Mouse (Mus musculus): ENCODE data around the gene Tmod1. TPM values are rescaled to one million over a fixed set of nuclear protein-coding genes. Genes with fewer than 3 reads are reported as not detected.

Tmod1 gene
- polyA plus RNA-seq, 2 experiments from 2014 or later = 2.0 to 4.2 TPM

- no peak for ATAC-seq
Observed at GRCm38 (mm10) chr4:46131791-46132190, 93.1 kb downstream of the Tmod1 start.

DNA sequence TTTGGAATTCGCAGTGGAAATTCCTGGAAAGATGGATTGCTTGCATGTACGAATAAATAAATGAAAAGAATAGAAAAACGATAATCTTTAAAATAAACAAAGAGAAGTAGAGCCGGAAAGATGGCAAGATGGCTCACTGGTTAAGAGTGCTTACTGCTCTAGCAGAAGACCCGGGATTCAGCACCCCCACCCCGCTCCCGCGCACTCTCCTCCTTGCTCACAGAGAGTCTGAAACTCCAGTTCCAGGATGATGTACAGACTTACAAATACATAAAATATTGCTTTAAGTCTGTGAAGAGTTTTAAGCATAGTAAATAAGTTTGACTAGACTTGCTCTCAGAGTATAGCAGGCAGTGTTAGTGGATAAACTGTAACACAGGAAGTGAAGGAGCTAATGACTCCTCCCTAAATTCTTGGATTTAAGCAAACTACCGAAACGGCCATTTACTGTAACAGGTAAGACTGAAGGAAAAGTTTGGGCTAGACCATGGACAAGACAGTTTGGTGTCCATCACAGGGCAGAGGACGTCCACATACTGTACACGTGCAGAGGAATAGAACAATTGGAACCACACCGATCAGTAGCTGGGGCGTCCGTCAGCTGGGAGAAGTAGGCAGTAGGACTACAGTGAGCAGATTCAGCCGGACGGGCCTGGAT is 99.0 kb downstream of the Tmod1 start:
- peak; percentile 48 for ATAC-seq

GRCm38 (mm10) chr4:46138287-46139222 is 99.8 kb downstream of the Tmod1 start, which contains the start of the genes Ncbp1 and Tstd2:
TSS of gene Ncbp1 (plus strand) at chr4:46138613.
TSS of gene Tstd2 (minus strand) at chr4:46138694.
- peak; percentile 88 for ATAC-seq

GRCm38 (mm10) chr4:46144323-46144722 is 105.6 kb downstream of the Tmod1 start:
- peak; percentile 42 for ATAC-seq

DNA sequence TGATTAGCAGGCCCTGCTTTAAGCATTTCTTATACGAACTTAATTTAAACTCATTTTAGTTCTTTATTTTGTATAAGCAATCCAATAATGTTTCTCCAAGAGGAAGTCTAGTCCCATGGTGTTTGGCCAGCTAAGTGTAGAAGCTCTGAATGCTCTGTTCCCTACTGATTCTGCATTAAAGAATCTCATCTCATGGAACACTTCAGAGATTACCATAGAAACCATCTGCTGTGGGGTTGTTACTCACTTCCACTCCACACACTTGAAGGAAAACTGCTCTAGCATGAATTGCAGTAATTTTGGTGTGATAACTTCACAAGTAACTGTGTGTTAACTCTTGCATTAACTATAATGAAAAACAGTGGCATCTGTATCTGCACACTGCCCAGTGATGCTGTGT is 108.1 kb downstream of the Tmod1 start:
- ATAC-seq = no peak

GRCm38 (mm10) chr4:46151903-46152544 is 113.3 kb downstream of the Tmod1 start:
- ATAC-seq = peak; percentile 98

- ATAC-seq = no peak
Observed at GRCm38 (mm10) chr4:46164027-46164426, 125.3 kb downstream of the Tmod1 start.

Other genes starting within 250 kb of the Tmod1 start
- 10 to 100 TPM in 1 of 2 experiments, 1 to 10 TPM in 1; 4.3 to 10.2 TPM for gene Aldh1b1, start 239.9 kb upstream of the Tmod1 start, polyA plus RNA-seq (2017; shearing (Covaris generic))
- gene Igfbpl1, start 212.0 kb upstream of the Tmod1 start, polyA plus RNA-seq (2017; shearing (Covaris generic)) = not detected
- gene Stra6l, start 190.3 kb upstream of the Tmod1 start, polyA plus RNA-seq (2017; shearing (Covaris generic)) = under 1 TPM in 1 of 2 experiments, not detected in 1; 0.27 TPM
- gene Ccdc180, start 148.6 kb upstream of the Tmod1 start, polyA plus RNA-seq (2017; shearing (Covaris generic)) = under 1 TPM; 0.13 to 0.16 TPM
- 1 to 10 TPM; 7.2 to 8.9 TPM for gene Tdrd7, start 73.6 kb upstream of the Tmod1 start, polyA plus RNA-seq (2017; shearing (Covaris generic))
- 10 to 100 TPM; 37.0 to 44.2 TPM for gene Ncbp1, start 99.7 kb downstream of the Tmod1 start, polyA plus RNA-seq (2017; shearing (Covaris generic))
- 10 to 100 TPM; 31.1 to 32.8 TPM for gene Tstd2, start 99.8 kb downstream of the Tmod1 start, polyA plus RNA-seq (2017; shearing (Covaris generic))
- 10 to 100 TPM; 13.3 to 16.8 TPM for gene Xpa, start 157.4 kb downstream of the Tmod1 start, polyA plus RNA-seq (2017; shearing (Covaris generic))